Mouse (Mus musculus): Measurements from ENCODE around the gene Sphk2. TPM values are rescaled to one million over a fixed set of nuclear protein-coding genes. Genes with fewer than 3 reads are reported as not detected.
A peak's percentile ranks its signal among the peaks of the same experiment; 100 is the strongest.

Sphk2 gene
- polyA plus RNA-seq, 1 experiment from 2014 or later = 55.1 TPM

GRCm38 (mm10) chr7:45730727-45731431 lies 13.1 kb upstream of the Sphk2 start:
- WGBS = 16% methylated on average over 16 of the region's 16 CpGs
- Histone ChIP-seq H3K9ac (ENCODE audit: low read depth, low read length) (no peak overlapping the region), H3K9me3 (ENCODE audit: control insufficient read depth) (no peaks in the 10 kb centered on the region), H3K4me1 (replicated peaks; ENCODE audit: control insufficient read depth, insufficient read depth, low read length) (peaks cover 13% of the 10 kb centered on the region; the same call in 1 of the 2 replicates), H3K27me3 (replicated peaks; ENCODE audit: control insufficient read depth, insufficient read depth, low read length) (no peaks in the 10 kb centered on the region), H3K4me3 (ENCODE audit: low read depth, low read length) (no peak overlapping the region), H3K4me2 (replicated peaks; ENCODE audit: low read depth) (peak overlapping the region; percentile 31), H3K36me3 (ENCODE audit: control insufficient read depth, insufficient read depth) (peaks cover 7% of the 10 kb centered on the region; the same call in 1 of the 2 replicates), H3K27ac (ENCODE audit: low read depth, low read length) (peak overlapping the region; percentile 79)
- peak; percentile 78 for ATAC-seq
- peak; percentile 83 for TF ChIP-seq CTCF (IDR thresholded peaks at IDR 0.05; ENCODE audit: low read depth)

GRCm38 (mm10) chr7:45727625-45728024 lies 9.8 kb upstream of the Sphk2 start:
- H3K27ac ChIP-seq (ENCODE audit: low read depth, low read length) = peak overlapping the region; percentile 62

GRCm38 (mm10) chr7:45726419-45726818 lies 8.6 kb upstream of the Sphk2 start:
- peak overlapping the region; percentile 61 for H3K27ac ChIP-seq (ENCODE audit: low read depth, low read length)

More at GRCm38 (mm10) chr7:45727625-45728024, 9.8 kb upstream of the Sphk2 start:
- Histone ChIP-seq H3K9ac (ENCODE audit: low read depth, low read length) (no peak overlapping the region), H3K27me3 (replicated peaks; ENCODE audit: control insufficient read depth, insufficient read depth, low read length) (no peaks in the 10 kb centered on the region), H3K36me3 (ENCODE audit: control insufficient read depth, insufficient read depth) (peaks cover 34% of the 10 kb centered on the region), H3K9me3 (ENCODE audit: control insufficient read depth) (no peaks in the 10 kb centered on the region), H3K4me1 (replicated peaks; ENCODE audit: control insufficient read depth, insufficient read depth, low read length) (peaks cover 13% of the 10 kb centered on the region; the same call in 1 of the 2 replicates), H3K4me3 (ENCODE audit: low read depth, low read length) (no peak overlapping the region), H3K4me2 (replicated peaks; ENCODE audit: low read depth) (peak overlapping the region; percentile 21; the same call in 1 of the 2 replicates)
- ATAC-seq = peak; percentile 48
- 37% methylated on average over 3 of the region's 3 CpGs for WGBS
- no peak for TF ChIP-seq CTCF (IDR thresholded peaks at IDR 0.05; ENCODE audit: low read depth)

DNA sequence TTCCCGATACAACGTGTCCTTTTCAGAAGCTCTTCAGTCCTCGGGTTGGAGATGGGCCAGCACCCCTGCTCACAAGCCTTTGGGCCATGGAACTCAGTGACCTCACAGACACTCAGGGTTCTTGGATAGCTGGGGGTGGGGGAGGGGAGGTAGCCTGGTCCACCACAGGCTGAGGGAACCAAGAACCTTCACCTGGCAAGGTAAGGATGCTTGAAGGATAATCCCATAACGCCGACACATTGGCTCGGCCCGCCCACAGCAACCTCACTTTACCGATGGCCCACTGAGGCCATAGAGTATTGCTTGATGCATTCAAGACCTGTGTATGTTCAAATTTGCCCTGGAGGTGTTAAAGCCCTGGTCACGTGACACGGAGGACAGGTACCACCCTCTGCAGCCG lies 7.9 kb upstream of the Sphk2 start, which contains the start of gene Spaca4:
Gene Spaca4, minus strand, starts transcription at position 101 of the 400 bp plus-strand sequence.
- H3K4me3 ChIP-seq (ENCODE audit: low read depth, low read length) = no peak within 1 kb of the TSS
- peaks cover 41% of the 10 kb centered on the region for H3K36me3 ChIP-seq (ENCODE audit: control insufficient read depth, insufficient read depth)
- H3K9me3 ChIP-seq (ENCODE audit: control insufficient read depth) = no peaks in the 10 kb centered on the region
- H3K27me3 ChIP-seq (replicated peaks; ENCODE audit: control insufficient read depth, insufficient read depth, low read length) = no peaks in the 10 kb centered on the region
- H3K4me2 ChIP-seq (replicated peaks; ENCODE audit: low read depth) = no peak within 1 kb of the TSS
- 91% methylated on average over 11 of the region's 11 CpGs for WGBS
- no peak for TF ChIP-seq CTCF (IDR thresholded peaks at IDR 0.05; ENCODE audit: low read depth)
- no peak within 1 kb of the TSS for H3K9ac ChIP-seq (ENCODE audit: low read depth, low read length)
- no peak for ATAC-seq
- peak within 1 kb of the TSS; percentile 61 for H3K27ac ChIP-seq (ENCODE audit: low read depth, low read length)
- H3K4me1 ChIP-seq (replicated peaks; ENCODE audit: control insufficient read depth, insufficient read depth, low read length) = peaks cover 10% of the 10 kb centered on the region; the same call in 1 of the 2 replicates

More at GRCm38 (mm10) chr7:45726419-45726818, 8.6 kb upstream of the Sphk2 start:
- TF ChIP-seq CTCF (IDR thresholded peaks at IDR 0.05; ENCODE audit: low read depth) = no peak
- Histone ChIP-seq H3K9ac (ENCODE audit: low read depth, low read length) (no peak overlapping the region), H3K4me3 (ENCODE audit: low read depth, low read length) (no peak overlapping the region), H3K27me3 (replicated peaks; ENCODE audit: control insufficient read depth, insufficient read depth, low read length) (no peaks in the 10 kb centered on the region), H3K4me1 (replicated peaks; ENCODE audit: control insufficient read depth, insufficient read depth, low read length) (peaks cover 13% of the 10 kb centered on the region; the same call in 1 of the 2 replicates), H3K36me3 (ENCODE audit: control insufficient read depth, insufficient read depth) (peaks cover 34% of the 10 kb centered on the region), H3K4me2 (replicated peaks; ENCODE audit: low read depth) (no peak overlapping the region), H3K9me3 (ENCODE audit: control insufficient read depth) (no peaks in the 10 kb centered on the region)
- WGBS = 70% methylated on average over 10 of the region's 10 CpGs
- no peak for ATAC-seq

GRCm38 (mm10) chr7:45725151-45725550 lies 7.3 kb upstream of the Sphk2 start:
- Histone ChIP-seq H3K27ac (ENCODE audit: low read depth, low read length) (no peak overlapping the region; the same call in 1 of the 2 replicates), H3K4me3 (ENCODE audit: low read depth, low read length) (no peak overlapping the region), H3K4me2 (replicated peaks; ENCODE audit: low read depth) (no peak overlapping the region), H3K9me3 (ENCODE audit: control insufficient read depth) (no peaks in the 10 kb centered on the region), H3K4me1 (replicated peaks; ENCODE audit: control insufficient read depth, insufficient read depth, low read length) (0 out of 2 replicates have a peak, but pooled peaks cover 10% of the 10 kb centered on the region), H3K27me3 (replicated peaks; ENCODE audit: control insufficient read depth, insufficient read depth, low read length) (no peaks in the 10 kb centered on the region), H3K9ac (ENCODE audit: low read depth, low read length) (no peak overlapping the region), H3K36me3 (ENCODE audit: control insufficient read depth, insufficient read depth) (peaks cover 46% of the 10 kb centered on the region)
- TF ChIP-seq CTCF (IDR thresholded peaks at IDR 0.05; ENCODE audit: low read depth) = no peak
- 73% methylated on average over 9 of the region's 9 CpGs for WGBS
- no peak for ATAC-seq

GRCm38 (mm10) chr7:45723781-45724180 lies 6.0 kb upstream of the Sphk2 start:
- no peak for TF ChIP-seq CTCF (IDR thresholded peaks at IDR 0.05; ENCODE audit: low read depth)
- 90% methylated on average over 14 of the region's 14 CpGs for WGBS
- Histone ChIP-seq H3K4me1 (replicated peaks; ENCODE audit: control insufficient read depth, insufficient read depth, low read length) (0 out of 2 replicates have a peak, but pooled peaks cover 2% of the 10 kb centered on the region), H3K27ac (ENCODE audit: low read depth, low read length) (no peak overlapping the region; the same call in 1 of the 2 replicates), H3K9ac (ENCODE audit: low read depth, low read length) (no peak overlapping the region), H3K27me3 (replicated peaks; ENCODE audit: control insufficient read depth, insufficient read depth, low read length) (no peaks in the 10 kb centered on the region), H3K4me3 (ENCODE audit: low read depth, low read length) (no peak overlapping the region), H3K4me2 (replicated peaks; ENCODE audit: low read depth) (no peak overlapping the region), H3K36me3 (ENCODE audit: control insufficient read depth, insufficient read depth) (peaks cover 53% of the 10 kb centered on the region), H3K9me3 (ENCODE audit: control insufficient read depth) (no peaks in the 10 kb centered on the region)
- no peak for ATAC-seq

All from intestine, postnatal 0 days (tissue).